Mouse (Mus musculus) heart, postnatal 4 days (tissue): ENCODE results near the gene Rpl32. TPM values are rescaled to one million over a fixed set of nuclear protein-coding genes. Genes with fewer than 3 reads are reported as not detected.

Source experiments
- DNase-seq: peaks from one replicate; pipeline ENCODE4 v3.0.0; 2021
- total RNA-seq, 2 experiments: library from RNA; stranded (reverse); gene quantifications; 2 replicates each; pipeline ENCODE4 v1.2.3; 2021

Gene Rpl32
- total RNA-seq, 2 experiments from 2014 or later, result 1,006 to 1,007 TPM

DNA sequence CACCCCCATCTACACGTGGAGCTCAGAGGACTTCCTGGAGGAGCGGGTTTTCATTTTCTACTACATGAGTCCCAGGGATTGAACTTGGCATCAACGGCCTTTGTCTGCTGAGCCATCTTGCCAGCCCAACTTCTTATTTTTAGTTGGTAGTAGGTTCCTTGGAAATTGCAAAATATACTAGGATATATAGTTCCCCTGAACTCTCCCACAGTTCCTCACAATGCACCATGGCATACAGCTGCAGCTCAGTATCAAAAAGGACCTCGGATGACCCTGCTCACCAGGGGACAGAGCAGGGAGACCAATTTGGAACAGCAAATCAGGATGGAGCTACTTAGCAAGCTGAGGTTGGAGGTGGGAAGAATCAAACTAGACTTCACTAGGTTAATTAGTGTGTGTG is 6.5 kb upstream of the Rpl32 start:
- no peak for DNase-seq

- peak; percentile 71 for DNase-seq
Observed at GRCm38 (mm10) chr6:115814104-115814503, 5.6 kb upstream of the Rpl32 start.

DNA sequence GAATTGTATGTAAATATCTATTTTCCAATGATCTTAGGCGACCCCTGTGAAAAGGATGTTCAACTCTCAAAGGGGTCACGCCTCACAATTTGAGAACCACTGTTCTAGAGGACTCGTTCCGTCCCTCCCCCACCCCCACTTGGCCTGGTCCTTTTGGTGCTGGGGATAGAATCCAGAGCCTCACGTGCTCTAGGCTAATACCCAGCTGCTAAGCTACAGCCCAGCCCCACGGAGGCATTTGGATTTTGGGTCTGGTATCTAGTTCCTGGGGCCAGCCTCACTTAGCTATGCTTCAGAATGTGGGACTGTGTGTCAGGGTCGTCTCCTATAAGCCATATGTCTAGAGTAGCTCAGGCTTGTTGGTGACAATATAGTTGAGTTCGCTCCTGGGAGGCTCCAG is 3.1 kb upstream of the Rpl32 start:
- DNase-seq, result peak; percentile 3

GRCm38 (mm10) chr6:115808196-115808487 is 405 bp downstream of the Rpl32 start:
- DNase-seq, result no peak

DNA sequence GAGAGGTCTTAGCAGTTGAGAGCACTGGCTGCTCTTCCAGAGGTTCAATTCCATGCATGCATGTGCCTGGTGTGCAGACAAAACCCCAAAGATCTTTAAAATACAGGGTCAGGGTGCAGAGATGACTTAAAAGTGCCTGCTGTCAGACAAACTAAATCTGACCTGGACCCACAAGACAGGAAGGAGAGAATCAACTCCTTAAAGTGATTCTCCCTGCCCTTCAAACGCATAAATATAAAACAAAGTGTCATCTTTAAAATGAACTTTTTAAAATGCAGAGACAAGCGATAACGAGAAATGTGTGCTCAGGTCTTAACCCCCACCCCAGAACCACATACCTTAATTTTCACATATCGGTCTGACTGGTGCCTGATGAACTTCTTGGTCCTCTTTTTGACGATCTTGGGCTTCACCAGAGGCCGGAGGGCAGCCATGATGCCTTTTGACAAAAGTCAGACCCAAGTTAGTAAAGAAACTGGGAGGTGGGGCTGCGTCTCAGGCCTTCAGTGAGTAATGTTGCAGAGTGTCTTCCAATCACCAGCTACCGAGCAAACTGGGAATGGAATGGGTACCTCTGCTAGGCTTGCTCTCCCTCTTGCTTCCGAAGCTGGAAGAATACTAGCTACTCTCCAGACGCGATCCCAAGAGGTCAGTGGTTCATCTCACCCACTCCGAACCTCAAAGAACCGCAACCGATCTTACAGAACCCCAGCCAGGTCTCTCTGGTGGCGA is 917 bp downstream of the Rpl32 start:
- no peak for DNase-seq

DNA sequence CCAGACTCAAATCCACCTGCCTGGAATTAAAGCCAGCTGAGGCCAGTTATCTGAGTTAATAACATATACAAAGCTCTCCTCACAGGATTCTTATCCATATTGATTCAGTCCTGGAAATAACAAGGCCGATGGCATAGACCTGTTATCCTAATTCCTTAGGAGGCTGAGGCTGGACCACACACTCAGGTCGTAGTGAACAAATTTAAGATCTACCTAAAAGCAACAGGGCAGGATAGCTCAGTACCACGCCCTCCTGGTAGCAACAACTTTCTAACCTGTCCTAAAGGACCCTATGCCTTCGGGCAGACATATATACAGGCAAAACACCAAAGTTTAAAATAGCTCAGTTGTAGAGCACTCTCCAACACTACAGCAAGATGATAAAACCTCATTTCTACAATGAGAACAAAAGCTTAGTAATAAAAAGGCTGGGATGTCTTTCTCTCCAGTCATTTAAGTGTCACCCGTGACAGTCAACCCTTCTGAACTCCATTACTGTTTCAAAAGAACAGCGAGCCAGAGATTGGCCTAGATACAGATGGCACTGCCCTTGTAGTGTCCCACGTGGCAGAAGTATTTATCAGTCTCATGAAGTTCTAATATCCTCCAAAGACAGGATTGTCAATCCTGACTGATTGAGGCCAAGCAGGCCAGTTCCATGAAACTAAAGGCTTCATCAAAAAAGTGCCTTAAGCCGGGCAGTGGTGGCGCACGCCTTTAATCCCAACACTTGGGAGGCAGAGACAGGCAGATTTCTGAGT is 3.9 kb downstream of the Rpl32 start:
- DNase-seq, result no peak

- DNase-seq, result peak; percentile 89
Observed at GRCm38 (mm10) chr6:115803541-115804382, 4.8 kb downstream of the Rpl32 start.

DNA sequence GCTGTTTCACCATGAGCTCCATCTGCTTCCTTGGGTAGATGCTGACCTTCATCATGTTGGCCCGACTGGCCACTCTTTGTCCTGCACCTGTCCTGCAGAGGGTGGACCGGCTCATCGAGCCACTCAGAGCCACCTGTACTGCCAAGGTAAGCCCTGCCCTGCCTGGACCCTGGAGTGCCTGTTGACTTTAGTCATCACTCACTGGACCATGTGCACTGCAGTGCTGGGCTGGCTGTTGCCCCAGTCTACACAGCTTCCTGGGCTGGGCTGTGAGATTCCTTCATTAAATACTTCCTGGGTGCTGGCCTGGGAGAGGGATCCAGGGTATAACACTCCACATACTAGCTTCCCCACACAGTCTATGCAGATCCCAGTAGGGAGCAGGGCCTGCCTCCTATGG is 6.7 kb downstream of the Rpl32 start:
- no peak for DNase-seq

GRCm38 (mm10) chr6:115792691-115793215 is 15.8 kb downstream of the Rpl32 start:
- DNase-seq, result peak; percentile 62

- DNase-seq, result peak; percentile 55
Observed at GRCm38 (mm10) chr6:115791842-115792686, 16.5 kb downstream of the Rpl32 start.

- DNase-seq, result peak; percentile 33
Observed at GRCm38 (mm10) chr6:115791016-115791415, 17.5 kb downstream of the Rpl32 start.

DNA sequence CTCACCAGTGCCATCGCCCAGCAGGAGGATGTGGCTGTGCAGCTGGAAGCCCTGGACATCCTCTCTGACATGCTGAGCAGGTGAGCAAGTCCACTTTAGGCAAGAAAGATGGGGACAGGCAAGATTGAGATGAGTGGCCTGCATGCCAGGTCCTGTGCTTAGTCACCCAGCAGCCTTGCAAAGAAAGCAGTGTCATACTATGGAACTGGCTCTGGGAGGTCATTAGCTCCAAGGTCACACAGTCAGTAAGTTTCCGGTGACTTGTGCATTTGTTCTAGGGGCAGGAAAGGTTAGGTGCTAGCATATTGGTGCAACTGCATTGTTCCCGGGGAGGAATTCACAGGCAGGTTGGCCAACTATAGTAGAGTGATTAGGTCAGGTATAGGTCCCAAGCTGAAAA is 25.8 kb downstream of the Rpl32 start:
- no peak for DNase-seq

GRCm38 (mm10) chr6:115776363-115776762 is 32.2 kb downstream of the Rpl32 start:
- DNase-seq, result peak; percentile 38

- peak; percentile 57 for DNase-seq
Observed at GRCm38 (mm10) chr6:115775838-115776237, 32.7 kb downstream of the Rpl32 start.

DNA sequence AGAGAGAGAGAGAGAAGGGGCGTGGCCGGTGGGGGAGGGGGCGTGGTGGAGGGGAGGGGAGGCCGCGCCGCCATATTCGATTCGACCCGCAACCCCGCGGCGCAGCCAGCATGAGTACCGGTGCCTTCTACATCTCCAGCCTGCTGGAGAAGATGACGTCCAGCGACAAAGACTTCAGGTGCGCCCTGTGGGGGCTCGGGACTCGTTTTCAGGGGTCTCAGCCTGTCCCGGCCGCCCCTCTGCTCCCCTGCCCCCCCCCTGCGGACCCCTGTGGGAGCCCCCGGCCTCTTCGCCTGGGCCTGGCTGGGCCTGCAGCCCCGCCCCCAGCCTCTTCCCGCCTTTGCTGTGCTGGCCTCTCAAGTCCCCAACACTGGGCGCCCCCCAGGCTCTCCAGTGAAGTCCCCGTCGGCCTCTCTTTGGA is 34.0 kb downstream of the Rpl32 start, which contains the start of gene Cand2:
Cand2 (plus strand) TSS at position 38 of the 421 bp plus-strand sequence.
- DNase-seq, result peak; percentile 80

DNA sequence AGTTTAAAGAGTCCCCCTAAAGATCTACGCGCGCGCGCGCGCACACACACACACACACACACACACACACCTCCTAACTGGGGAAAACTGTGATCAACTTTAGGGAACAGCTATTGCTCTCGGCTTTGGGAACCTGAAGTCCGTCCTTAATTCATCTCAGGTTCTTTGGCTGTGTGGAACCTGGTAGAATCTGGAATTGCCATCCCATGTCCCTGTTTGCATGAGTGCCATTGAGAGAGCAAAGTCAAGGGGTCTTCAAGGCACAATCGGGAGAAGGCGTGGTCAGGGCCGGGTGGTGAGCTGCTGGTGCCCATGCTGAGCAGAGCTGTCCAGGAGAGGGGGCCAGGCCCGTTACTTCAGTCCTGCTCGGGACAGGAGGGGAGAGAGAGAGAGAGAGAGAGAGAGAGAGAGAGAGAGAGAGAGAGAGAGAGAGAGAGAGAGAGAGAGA is 34.6 kb downstream of the Rpl32 start:
- DNase-seq, result peak; percentile 59

GRCm38 (mm10) chr6:115772604-115773003 is 35.9 kb downstream of the Rpl32 start:
- DNase-seq, result no peak

DNA sequence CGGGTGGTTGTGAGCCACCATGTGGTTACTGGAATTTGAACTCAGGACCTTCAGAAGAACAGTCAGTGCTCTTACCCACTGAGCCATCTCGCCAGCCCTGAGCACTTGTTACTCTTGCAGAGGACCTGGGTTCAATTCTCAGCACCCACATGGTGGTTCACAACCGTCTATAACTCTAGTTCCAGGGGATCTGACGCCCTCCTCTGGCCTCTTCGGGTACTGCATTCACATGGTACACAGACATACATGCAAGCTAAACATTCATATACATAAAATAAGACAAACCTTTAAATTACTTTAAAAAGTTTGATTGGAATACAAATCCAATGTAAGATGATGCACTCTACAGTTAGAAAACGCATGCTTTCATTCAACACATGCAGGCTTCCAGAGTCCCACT is 36.3 kb downstream of the Rpl32 start:
- no peak for DNase-seq

GRCm38 (mm10) chr6:115770852-115771251 is 37.7 kb downstream of the Rpl32 start:
- no peak for DNase-seq

DNA sequence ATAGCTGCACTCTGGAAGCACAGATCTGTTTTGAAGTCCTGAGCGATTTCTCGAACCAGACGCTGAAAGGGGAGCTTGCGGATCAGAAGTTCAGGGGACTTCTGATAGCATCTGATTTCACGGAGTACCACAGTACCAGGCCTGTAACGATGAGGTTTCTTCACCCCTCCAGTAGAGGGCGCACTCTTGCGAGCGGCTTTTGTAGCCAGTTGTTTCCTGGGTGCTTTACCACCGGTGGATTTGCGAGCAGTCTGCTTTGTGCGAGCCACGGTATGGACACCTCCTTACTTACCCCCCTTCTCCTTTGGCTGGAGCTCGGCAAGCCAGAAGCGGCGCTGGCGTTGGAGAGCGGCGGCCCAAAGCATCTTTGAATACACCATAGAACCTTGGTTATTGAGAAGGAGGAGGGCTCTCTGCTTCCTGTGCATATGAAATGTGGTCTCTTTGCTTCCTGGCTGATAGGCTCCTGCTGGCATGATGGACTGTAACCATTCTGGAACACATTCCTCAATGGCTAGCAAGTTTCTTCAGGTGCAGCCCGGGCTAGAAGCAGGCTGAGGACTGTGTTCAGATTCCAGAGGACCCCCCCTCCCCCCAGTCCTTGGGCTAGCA is 38.4 kb downstream of the Rpl32 start:
- DNase-seq, result no peak

DNA sequence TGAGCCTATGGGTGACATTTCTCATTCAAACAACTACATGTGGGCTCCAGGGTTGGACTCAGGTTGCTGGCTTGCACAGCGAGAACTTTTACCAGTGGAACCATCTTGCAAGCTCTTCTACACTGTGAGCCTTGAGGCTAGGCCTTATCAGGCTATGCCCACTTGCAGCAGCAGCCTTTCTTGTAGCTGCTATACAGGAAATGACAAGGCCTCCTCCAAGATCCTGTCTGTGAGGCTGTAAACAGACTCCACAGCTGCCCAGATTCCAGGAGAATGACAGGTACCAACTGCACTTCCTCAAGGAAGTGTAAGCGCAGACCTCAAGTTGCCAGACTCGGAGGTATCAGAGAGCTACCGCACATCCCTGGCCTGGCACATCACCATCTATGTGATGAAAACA is 40.3 kb downstream of the Rpl32 start:
- no peak for DNase-seq
